Mouse (Mus musculus): ENCODE data around the gene Shroom3. TPM values are rescaled to one million over a fixed set of nuclear protein-coding genes. Genes with fewer than 3 reads are reported as not detected.

Shroom3 gene
- total and polyA plus RNA-seq, 3 experiments, result not detected

DNA sequence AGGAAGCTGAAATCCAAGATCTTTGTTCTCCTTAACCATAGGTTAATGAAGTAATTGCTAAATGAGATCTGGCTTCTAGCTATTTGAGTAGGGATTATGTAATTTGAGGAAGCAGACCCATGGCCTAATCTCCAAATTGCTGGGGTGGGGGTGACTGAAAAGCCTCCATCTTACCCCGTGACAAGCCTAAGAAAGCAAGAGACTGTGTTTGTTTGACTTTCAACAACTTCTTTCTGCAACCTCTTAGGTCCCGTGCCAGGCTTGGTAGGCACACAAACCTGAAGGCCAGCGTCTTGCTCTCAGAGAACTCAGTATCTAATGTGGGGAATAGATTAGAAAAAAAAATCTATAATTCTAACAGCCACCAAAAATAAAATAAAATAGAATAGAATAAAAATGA is 138.1 kb downstream of the Shroom3 start:
- TF ChIP-seq MAX (IDR thresholded peaks at IDR 0.05; ENCODE audit: low read length) (no peak), POLR2AphosphoS5 (IDR thresholded peaks at IDR 0.05; ENCODE audit: borderline replicate concordance, low read depth, low read length) (no peak), JUND (IDR thresholded peaks at IDR 0.05; ENCODE audit: low read depth, low read length) (no peak), SMC3 (IDR thresholded peaks at IDR 0.05; ENCODE audit: low read depth, low read length) (no peak), BHLHE40 (IDR thresholded peaks at IDR 0.05; ENCODE audit: borderline replicate concordance, low read depth, low read length) (no peak), UBTF (IDR thresholded peaks at IDR 0.05; ENCODE audit: borderline replicate concordance, insufficient read depth, low read depth, low read length) (no peak), GATA1 (IDR thresholded peaks at IDR 0.05; ENCODE audit: low read depth, low read length) (no peak), NELFE (IDR thresholded peaks at IDR 0.05; ENCODE audit: low read depth, low read length) (no peak), ELF1 (IDR thresholded peaks at IDR 0.05; ENCODE audit: low read depth, low read length) (no peak), ZKSCAN1 (IDR thresholded peaks at IDR 0.05; ENCODE audit: low read depth, low read length) (no peak), NRF1 (IDR thresholded peaks at IDR 0.05; ENCODE audit: insufficient read depth, low read depth, low read length, poor library complexity, severe bottlenecking) (no peak)
- Histone ChIP-seq H3K27ac (ENCODE audit: control insufficient read depth, low read depth, low read length) (no peak overlapping the region), H3K9me3 (replicated peaks; ENCODE audit: insufficient read depth, low read length) (no peaks in the 10 kb centered on the region), H3K9ac (ENCODE audit: control insufficient read depth, low read depth, low read length, poor library complexity, severe bottlenecking) (no peak overlapping the region), H3K27me3 (ENCODE audit: control insufficient read depth in 1 of 2, insufficient read depth in 2 of 2, low read length in 2 of 2) (no peaks in the 10 kb centered on the region), H3K36me3 (ENCODE audit: control insufficient read depth in 1 of 2, insufficient read depth in 2 of 2, low read length in 2 of 2) (no peaks in the 10 kb centered on the region), H3K4me1 (ENCODE audit: control insufficient read depth in 1 of 2, insufficient read depth in 2 of 2, low read length in 2 of 2) (no peaks in the 10 kb centered on the region), H3K4me3 (ENCODE audit: control insufficient read depth in 1 of 2, insufficient read depth in 1 of 2, low read depth in 2 of 2, low read length in 2 of 2) (no peak overlapping the region), H3K79me2 (ENCODE audit: control insufficient read depth, insufficient read depth, low read length, poor library complexity) (no peaks in the 10 kb centered on the region)
- no peak for DNase-seq (ENCODE audit: low read depth, low spot score)

GRCm38 (mm10) chr5:92823495-92823894 is 140.3 kb downstream of the Shroom3 start:
- Histone ChIP-seq H3K27me3 (ENCODE audit: control insufficient read depth in 1 of 2, insufficient read depth in 2 of 2, low read length in 2 of 2) (no peaks in the 10 kb centered on the region), H3K4me1 (ENCODE audit: control insufficient read depth in 1 of 2, insufficient read depth in 2 of 2, low read length in 2 of 2) (no peaks in the 10 kb centered on the region), H3K9me3 (replicated peaks; ENCODE audit: insufficient read depth, low read length) (no peaks in the 10 kb centered on the region), H3K4me3 (ENCODE audit: control insufficient read depth in 1 of 2, insufficient read depth in 1 of 2, low read depth in 2 of 2, low read length in 2 of 2) (no peak overlapping the region), H3K36me3 (ENCODE audit: control insufficient read depth in 1 of 2, insufficient read depth in 2 of 2, low read length in 2 of 2) (no peaks in the 10 kb centered on the region), H3K9ac (ENCODE audit: control insufficient read depth, low read depth, low read length, poor library complexity, severe bottlenecking) (no peak overlapping the region), H3K27ac (ENCODE audit: control insufficient read depth, low read depth, low read length) (no peak overlapping the region), H3K79me2 (ENCODE audit: control insufficient read depth, insufficient read depth, low read length, poor library complexity) (no peaks in the 10 kb centered on the region)
- TF ChIP-seq BHLHE40 (IDR thresholded peaks at IDR 0.05; ENCODE audit: borderline replicate concordance, low read depth, low read length), result no peak
- TF ChIP-seq EP300 (IDR thresholded peaks at IDR 0.05; ENCODE audit: low read depth in 1 of 2, low read length in 2 of 2), result no peak
- no peak for TF ChIP-seq MEF2A (IDR thresholded peaks at IDR 0.05; ENCODE audit: extremely low read depth, insufficient replicate concordance, low read depth, low read length, poor library complexity, severe bottlenecking)
- no peak for TF ChIP-seq CHD1 (IDR thresholded peaks at IDR 0.05; ENCODE audit: low read depth, low read length)
- TF ChIP-seq NELFE (IDR thresholded peaks at IDR 0.05; ENCODE audit: low read depth, low read length), result no peak
- TF ChIP-seq UBTF (IDR thresholded peaks at IDR 0.05; ENCODE audit: borderline replicate concordance, insufficient read depth, low read depth, low read length), result no peak
- TF ChIP-seq ZC3H11A (IDR thresholded peaks at IDR 0.05; ENCODE audit: low read depth, low read length), result no peak
- TF ChIP-seq JUND (IDR thresholded peaks at IDR 0.05; ENCODE audit: low read depth, low read length), result no peak
- no peak for TF ChIP-seq POLR2AphosphoS5 (IDR thresholded peaks at IDR 0.05; ENCODE audit: borderline replicate concordance, low read depth, low read length)
- DNase-seq (ENCODE audit: low read depth, low spot score), result no peak
